Mouse (Mus musculus): ENCODE measurements around the gene Mrc2.
A peak's percentile ranks its signal among the peaks of the same experiment; 100 is the strongest.

The Mrc2 gene

DNA sequence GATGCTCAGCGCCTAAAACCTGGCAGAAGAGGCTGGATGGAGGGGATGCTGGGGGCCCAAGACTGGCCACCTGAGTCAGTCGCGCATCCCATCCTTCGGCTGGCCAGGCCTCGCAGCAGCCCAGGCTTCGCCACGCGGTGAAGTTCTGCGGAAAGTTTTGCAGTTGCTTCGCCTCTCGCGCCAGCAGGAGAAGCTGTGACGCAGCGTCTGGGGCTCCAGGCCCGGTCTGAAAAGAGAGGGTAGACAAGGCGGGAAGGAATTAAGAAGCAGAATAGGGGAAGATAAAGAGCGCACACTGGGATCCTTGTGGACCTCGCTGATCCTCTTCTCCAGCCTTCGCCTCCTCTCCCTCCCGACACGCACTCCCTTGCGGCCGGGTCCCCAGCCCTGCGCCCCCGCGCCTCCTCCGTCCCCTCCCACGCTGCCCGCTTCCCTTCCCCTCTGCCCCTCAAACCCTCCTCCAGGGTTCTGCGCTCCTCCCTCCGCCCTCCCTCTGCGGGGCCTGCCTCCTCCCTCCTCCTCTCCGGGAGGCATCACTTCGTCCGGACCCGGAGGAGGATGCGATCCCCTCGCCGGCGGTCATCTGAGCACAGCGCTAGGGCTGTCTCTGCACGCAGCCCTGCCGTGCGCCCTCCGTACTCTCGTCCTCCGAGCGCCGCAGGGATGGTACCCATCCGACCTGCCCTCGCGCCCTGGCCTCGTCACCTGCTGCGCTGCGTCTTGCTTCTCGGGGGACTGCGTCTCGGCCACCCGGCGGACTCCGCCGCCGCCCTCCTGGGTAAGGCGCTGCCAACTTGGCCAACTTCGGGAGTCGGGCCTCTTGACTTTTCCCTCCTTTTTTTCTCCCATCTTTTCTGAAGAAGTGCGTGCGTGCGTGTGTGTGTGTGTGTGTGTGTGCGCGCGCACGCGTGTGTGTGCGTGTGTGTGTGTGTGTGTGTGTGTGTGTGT lies at the start of gene Mrc2:
TSS of gene Mrc2 (plus strand) at position 520 of the 948 bp plus-strand sequence.
- DNase-seq (ENCODE audit: low read depth, low spot score) = peak; percentile 7

DNA sequence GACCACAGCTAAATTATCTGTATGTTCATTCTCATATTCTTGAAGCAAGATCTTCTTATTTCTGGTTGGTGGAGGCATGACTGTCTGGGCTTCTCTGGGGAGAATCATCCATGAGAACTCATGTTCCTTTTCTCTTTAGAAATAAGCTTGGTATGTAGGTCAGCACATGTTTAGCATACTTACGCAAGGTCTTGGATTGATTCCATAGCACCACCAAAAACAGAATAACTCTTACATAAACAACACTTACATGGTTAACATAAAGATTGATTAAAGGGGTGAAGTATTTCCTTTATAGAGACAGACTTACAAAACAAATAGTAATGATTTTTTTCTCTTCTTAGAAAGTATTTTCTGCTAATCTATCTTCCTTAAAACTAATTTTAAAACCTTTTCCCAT lies 46.1 kb upstream of the Mrc2 start:
- no peak for DNase-seq (ENCODE audit: low read depth, low spot score)

DNA sequence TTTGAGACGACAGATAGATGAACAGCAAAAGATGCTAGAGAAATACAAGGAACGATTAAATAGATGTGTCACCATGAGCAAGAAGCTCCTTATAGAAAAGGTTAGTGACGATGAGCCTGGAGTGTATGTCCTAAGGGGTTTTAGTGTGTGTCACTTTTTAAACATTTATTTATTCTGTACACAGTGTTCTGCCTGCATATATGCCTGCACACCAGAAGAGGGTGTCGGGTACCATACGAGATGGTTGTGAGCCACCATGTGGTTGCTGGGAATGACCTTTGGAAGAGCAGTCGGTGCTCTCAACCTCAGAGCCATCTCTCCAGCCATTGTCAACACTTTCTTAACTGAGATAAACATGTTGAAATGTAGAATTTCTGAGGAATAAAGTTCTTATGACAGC lies 45.7 kb upstream of the Mrc2 start:
- no peak for DNase-seq (ENCODE audit: low read depth, low spot score)

DNA sequence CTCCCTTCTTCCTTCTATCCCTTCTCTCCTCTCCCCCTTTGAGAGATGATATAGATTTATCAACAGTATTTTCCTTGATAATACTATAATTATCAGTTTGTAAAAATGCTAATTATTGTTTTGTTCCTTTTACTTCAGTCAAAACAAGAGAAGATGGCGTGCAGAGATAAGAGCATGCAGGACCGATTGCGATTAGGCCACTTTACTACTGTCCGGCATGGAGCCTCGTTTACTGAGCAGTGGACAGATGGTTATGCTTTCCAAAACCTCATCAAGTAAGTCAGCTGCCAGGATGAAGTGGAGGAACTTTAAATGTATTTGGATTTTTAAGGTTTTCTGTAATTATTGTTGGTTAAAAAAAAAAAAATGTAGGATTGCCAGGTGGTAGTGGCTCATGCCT lies 45.1 kb upstream of the Mrc2 start:
- no peak for DNase-seq (ENCODE audit: low read depth, low spot score)

DNA sequence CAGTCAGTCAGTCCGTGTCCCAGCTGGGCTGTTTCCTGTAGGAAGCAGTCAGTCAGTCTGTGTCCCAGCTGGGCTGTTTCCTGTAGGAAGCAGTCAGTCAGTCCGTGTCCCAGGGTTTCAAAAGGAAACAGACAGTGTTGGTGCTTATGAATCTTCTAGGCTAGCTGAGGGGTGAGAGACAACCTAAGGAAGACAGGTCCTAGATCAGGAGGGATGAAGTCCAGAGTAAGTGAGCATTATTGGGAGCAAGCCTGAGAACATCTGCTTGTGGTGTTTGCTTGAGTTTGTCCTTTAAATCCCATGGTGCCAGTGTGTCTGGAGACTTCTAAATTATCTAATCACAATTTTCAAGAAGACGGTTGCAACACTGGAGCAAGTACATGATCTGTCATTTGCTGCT lies 32.7 kb upstream of the Mrc2 start:
- no peak for DNase-seq (ENCODE audit: low read depth, low spot score)

DNA sequence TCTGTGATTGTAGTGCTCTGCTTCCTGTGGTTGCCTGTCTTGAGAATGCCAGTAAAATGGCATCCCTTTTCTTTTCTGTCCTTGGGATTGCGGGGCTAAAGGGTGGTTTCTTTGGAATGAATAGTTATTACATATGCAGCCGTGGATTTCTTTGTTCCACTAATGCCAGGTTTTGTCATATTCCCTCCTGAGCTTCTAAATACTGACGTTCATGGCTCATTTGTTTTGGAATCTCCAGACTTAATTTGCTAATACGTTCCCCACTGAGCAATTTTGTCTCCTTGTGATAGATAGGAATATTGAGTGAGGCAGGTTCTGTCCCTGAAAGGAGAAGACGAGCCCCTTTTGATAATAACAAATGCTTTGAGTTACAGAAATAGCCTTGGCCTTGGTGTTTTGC lies 31.3 kb upstream of the Mrc2 start:
- DNase-seq (ENCODE audit: low read depth, low spot score) = no peak

DNA sequence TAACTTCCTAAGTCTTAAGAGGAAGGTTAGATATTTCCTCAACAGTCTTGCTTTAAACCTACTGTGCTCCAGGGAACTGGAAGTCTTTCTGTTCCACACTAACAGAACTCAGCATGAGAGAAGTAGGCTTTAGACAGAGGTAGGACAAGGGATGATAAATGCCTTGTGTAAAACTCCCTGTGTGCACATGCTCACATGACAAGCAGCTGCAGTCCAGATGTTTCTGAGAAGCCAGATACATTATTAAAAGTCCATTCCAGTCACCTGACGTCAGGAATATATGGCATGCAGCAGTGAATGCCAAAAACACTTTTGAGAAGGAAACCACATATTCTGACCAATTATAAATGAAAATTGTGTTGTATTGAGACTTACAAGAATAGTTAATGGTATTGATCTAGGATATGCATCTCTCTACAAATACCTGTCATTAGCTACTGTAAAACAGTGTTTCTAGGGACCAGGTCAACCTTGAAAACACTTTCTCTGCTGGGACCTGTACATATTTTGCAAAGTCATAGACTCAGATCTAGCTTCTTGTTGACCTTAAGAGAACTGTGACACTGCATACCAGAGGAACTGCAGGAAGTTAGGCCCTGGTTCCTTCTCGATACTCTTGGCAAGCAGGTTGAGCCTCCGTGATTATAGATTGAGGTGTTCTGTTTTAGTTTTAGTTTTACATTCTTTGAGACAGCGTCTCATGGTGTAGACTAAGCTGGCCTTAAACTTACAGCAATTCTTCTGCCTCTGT lies 30.7 kb upstream of the Mrc2 start:
- no peak for DNase-seq (ENCODE audit: low read depth, low spot score)

DNA sequence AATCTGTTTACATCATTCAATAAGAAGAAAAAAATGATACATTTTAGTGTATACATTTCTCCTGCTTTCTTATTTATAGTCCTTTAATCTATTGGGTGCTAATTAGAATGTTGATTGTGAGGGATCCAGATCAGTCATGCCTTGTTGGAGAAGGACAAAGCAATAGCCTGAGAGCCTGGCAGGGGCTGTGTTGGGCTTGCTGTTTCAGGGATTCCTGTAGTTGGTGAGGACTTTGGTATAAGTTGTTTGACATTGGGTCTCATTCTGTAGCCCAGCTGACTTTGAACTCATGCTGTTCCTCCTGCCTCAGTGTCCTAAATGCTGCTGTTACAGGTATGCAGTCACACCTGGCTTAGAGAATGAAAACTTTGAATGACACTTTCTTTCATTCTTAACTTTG lies 27.9 kb upstream of the Mrc2 start:
- DNase-seq (ENCODE audit: low read depth, low spot score) = no peak

DNA sequence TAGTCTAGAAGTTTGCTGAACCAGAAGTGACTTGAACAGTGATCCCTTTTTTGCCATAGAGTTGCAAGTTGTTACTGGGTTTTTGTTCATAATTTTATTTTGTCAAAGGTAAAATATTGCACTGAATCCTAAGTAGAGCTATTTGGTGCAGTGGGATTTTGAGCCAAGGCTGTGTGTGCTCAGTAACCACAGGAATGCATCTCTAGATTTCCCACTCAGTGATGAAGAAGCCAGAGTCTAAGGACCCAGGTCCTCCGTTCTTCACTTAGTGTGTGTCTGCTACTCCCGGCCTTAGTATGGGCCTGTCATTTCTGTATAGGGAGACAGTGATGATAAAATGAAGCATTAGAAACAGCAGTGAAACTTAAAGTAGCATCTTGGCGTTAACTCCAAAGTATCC lies 27.5 kb upstream of the Mrc2 start:
- DNase-seq (ENCODE audit: low read depth, low spot score) = no peak

DNA sequence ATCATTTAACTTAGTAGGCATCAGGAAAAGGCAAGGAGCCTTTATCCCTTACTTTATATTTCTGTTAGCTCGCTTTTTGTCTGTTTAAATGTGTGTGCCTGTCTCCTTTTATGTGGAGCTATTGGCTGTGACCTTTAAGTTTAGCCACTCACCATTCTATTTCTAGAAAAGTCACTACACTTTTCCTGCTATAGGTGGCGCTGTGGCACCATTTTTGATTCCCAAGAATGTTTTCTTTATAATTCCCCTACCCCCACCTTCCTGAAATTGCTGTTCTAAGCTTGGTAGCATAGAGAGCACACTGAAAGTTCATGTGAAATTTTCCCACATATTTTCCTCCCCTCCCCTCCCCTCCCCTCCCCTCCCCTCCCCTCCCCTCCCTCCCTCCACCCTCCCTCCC lies 22.3 kb upstream of the Mrc2 start:
- DNase-seq (ENCODE audit: low read depth, low spot score) = peak; percentile 57

DNA sequence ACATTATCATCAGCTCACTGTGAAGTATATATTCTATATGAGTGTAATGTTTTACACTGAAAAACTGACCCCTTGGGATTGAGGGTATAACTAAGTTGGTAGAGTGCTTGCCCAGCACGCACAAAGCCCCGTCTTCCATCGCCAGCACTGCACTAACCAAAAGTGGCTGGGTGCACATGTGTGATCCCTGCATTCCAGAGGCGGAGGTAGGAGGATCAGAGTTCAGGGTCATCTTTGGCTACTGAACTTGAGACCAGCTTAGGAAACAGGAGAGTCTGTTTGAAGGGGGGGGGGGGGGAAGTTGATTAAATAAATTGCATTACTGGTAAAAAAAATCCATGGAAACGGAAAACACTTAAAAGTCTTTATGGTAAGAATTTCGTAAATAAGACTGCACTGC lies 12.0 kb upstream of the Mrc2 start:
- DNase-seq (ENCODE audit: low read depth, low spot score) = no peak

DNA sequence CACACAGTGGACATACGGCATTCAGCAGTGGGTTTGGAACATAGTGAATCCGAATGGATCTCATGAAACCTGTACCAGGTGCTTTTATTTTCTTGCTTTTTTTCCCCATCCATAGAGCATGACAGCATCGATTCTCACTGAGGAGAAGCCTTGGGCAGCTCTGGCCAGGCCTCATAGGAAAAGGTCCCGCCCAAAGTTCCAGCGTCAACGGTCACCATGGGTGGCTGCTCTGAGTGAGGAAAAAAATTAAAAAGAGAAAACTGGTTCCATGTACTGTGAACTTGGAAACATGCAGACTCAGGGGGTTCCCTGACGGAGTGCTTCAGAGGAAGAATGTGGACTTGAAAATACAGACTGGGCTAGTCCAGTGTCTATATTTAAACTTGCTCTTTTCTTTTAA lies 11.2 kb upstream of the Mrc2 start:
- DNase-seq (ENCODE audit: low read depth, low spot score) = no peak

DNA sequence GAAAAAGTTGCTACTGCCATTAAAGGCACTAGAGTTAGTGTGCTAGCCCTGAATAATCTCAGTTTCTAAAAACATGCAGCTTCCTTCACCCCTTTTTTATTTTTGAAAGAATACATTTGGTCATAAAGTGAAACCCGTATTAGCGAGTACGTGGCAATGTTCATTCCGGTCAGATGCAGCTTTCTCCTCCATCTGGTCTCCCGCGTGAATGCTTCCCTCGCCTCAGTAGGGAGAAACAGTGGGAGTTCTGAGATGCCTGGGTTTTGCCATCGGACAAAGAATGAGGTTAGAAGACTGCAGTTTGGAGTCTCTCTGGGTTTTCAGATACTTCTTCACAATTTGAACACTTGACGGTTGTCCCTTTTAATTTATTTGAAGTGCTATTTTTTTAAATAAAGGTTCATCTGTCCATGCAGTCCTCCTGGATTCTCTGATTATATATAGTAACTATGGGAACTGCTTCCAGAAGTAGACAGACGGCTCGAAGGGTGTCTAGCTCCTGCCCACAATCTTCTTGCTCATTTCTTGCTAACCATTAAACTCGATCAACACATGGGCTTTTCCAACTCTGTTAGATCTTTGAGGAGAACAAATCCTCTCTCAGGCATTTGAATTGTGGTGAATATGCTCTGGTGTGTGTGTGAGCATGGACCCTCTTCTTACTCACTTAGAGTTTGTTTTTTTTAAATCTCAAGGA lies 10.5 kb upstream of the Mrc2 start:
- DNase-seq (ENCODE audit: low read depth, low spot score) = no peak

DNA sequence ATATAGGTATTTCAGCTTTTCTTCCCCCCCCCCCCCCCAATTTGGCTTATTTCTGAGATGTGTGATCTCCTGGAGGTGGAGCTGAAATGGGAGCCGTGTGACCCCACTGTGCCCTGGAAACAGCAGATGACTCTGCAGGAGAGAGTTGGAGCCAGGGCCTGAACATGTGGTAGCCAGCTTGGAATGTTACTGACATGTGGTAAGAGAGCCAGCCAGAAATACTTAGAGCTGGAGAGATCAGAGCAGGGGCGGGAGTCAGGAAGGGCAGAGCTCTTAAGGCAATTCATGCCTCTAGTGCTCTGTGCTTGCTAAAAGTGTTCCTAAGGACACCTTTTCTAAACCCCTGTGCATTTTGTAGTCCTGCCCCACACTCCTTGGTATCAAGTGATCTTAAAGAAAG lies 10.0 kb upstream of the Mrc2 start:
- DNase-seq (ENCODE audit: low read depth, low spot score) = no peak

DNA sequence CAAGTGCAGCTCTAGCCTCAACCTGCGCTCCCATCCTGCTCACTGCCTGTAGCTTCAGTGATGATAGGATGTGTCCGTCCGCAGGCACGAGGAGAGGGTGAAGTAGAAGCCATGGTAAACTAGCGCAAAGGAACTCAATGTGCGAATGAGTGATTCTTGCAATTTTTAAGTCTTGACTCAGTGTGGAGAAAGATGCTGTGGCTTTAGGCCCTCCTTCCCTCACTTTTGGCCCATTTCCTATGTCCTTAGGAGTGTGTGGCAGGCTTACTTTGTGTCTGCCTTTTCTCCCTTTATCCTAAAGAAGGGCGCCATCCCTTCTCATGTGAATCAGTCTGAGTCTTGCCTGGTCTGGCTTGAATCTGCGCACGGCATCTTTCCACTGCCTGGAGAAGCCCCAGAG lies 9.4 kb upstream of the Mrc2 start:
- no peak for DNase-seq (ENCODE audit: low read depth, low spot score)

DNA sequence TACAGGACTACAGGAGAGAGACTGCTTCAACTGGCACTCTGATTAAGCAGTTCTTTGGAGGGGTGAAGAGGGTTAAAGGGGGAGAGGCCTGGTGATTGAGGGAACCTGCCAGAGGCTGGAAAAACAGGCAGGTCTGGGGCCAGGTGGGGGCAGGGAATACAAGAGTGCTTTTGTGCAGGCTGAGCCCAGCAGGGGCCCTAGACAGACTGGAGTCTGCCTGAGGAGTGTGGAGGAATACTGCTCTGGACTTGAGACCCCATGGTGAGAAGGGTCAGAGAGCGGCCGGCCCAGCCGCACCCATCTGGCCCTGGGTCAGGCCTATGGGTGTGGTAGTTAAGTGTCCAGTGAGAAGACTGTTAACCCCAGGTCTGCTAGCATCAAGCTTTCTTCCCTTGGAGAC lies 6.7 kb upstream of the Mrc2 start:
- no peak for DNase-seq (ENCODE audit: low read depth, low spot score)

DNA sequence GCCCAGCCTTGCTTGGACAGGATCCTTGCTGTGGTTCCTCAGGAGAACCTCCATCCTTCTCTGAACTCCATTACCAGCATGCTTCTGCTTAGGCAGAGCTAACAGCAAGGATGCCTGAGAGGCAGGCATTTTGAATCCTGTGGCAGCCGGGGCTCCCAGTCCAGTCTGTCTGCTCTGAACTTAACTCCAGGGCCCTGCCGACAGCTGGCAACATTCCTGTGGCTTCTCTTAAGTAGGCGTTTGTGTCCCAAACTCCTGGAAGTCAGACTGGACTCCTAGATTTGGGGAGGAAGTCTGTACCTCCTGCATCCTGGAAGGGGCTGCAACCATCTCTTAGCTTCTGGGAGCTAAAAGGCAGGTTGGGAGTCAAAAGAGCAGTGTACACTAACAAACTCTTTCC lies 3.0 kb upstream of the Mrc2 start:
- DNase-seq (ENCODE audit: low read depth, low spot score) = no peak

DNA sequence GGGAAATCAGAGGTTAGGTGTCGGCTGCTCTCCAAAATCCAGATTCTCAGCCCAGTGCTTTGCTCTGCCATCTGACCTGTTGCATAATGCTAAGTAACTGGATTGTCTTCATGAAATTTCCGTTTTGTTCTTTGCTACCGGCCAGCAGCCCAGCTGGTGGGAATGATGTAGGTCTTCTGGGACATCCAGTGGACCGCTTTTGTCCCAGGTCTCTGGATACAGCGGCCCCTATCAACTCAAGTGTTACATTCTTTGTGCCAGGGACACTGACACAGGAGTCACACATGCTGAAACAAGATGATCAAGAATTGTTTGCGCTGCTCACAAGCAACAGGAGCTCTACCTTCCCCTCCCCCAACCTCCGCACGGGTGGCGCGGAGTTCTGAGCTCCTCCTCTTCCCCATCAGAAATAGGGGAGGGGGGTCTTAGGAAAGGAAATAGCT lies 741 bp upstream of the Mrc2 start:
- no peak for DNase-seq (ENCODE audit: low read depth, low spot score)

DNA sequence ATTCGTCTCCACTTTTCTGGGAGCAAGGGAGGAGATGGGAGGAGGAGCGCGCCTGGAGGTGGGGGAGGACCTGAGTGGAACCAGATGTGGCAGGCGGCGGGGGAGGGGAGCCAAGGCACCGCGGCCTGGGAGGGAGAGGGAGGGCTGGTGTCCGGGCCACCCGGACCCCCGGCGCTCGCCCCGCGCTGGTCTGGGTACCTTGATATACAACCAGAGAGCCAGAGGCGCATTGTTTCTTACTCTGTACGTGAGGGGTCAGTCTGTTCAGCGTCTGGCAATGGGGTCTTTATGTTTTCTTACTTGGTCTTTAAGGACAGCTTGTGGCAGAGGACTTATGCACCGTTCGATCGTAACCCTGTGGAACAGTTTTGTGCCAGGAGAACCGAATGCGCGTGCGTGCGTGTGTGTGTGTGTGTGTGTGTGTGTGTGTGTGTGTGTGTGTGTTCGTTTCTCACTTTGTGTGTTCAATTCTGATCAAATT lies 698 bp downstream of the Mrc2 start:
- DNase-seq (ENCODE audit: low read depth, low spot score) = no peak

DNA sequence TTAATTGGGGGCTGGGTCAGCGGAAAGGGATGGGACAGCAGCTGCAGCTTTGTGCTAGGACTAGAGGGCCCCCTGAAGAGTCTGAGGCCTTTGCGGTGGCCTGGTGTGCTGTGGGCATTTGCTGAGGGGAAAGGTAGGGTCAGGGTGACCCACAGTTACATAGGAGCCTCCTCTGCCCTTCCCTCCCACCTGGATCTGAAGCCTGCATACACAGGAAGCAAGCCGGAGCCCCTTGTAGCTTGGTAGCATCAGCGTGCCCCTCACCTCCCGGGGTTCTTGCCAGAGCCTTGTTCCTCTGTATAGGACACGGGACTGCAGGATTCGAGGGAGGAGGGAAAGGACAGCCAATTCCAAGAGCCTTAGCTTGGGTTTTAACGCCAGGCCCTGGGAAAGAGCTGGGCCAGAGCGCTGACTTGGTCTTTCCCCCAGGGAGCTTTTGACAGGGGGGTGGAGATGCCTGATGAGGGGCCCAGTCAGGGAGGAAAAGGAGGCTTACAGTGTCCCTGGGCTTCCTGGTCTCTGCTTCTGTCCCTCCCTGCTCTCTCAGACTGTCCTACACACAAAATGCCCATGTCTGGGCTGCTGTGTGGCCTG lies 1.6 kb downstream of the Mrc2 start:
- no peak for DNase-seq (ENCODE audit: low read depth, low spot score)

DNA sequence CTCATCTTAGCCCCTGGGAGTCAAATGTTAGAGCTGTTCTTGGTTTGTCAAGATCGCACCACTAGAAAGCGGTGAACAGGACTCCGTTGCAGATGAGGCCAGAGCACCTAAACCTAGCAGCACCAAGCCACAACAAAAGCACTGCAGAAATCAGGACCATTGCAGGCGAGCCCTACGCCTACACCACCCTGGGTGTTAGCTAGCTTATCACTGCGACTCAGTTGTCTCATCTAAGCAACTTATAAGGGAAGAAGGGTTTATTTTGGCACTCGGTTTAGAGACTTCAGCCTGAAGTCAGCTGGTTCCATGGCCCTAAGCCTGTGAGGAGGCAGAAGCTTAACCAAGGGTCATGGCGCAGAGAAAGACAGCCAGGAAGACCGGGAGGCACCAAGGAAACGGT lies 3.6 kb downstream of the Mrc2 start:
- DNase-seq (ENCODE audit: low read depth, low spot score) = no peak

DNA sequence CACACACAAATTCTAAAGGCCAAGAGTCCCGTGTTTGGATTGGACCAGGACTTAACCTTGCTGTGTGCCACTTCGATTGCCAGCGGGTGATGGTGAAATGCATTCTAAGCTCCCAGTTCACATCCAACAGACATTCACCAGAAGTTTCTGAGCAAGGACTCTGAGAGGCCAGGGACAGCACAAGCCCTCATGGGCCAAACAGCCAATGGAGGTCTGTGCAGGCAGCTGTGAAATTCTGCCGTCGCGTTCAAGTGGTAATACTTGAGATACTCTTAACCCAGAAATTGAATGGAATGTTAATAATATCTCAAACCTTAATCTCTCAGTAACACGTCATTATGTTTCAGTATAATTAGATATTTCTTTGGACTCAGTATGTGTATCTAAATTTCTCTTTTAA lies 17.8 kb downstream of the Mrc2 start:
- DNase-seq (ENCODE audit: low read depth, low spot score) = no peak

Data from CD4-positive, CD25-positive, alpha-beta regulatory T cell, adult 2 months (primary cell).